Mouse (Mus musculus) cerebellum, adult 11-12 months (tissue): Measurements from ENCODE around the gene Ccdc8.
"Not testable (repeated sequence)": the region's sequence is repeated elsewhere in the genome, so short reads cannot be mapped to it uniquely, and the experiment has no call there.

Experiments used
- DNase-seq: peaks from one replicate; pipeline ENCODE4 v3.0.0; 2022

Ccdc8 gene

DNA sequence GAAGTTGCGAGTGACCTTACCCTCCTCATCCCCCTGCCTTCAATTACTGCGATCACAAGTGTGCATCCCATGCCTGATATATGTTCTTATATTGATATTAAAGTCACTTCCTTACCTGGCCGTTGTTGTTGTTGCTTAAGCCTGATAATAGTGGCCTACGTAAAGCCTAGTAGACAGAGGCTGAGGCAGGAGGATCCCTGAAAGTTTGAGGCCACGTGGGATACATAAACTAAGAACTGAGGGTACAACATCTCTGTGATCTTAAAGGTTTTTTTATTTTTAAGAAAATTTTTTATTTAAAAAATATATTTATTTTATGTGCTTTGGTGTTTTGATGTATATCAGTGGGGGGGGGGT, at the start of gene Ccdc8:
Gene Ccdc8 (plus strand): TSS at position 258 of the 357 bp plus-strand sequence.
- DNase-seq: no peak

DNA sequence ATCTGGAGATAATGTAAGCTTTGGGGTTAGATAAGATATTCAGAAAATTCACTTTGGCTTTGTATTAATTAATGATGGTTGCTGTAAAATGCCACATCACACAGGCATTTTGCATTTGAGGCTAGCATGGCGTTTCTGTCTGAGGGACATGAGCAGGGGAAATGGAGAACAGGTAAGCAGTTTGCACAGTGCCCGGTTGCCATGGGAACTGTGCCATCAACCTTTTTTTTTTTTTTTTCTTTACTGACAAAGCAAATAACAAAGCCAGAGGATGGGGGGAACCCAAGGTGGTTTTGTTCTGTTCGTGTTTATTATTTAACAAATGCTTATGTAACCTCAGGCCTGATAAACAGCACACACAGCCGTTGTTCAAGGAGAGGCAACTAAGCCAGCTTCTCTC, 49.6 kb upstream of the Ccdc8 start:
- no peak for DNase-seq

DNA sequence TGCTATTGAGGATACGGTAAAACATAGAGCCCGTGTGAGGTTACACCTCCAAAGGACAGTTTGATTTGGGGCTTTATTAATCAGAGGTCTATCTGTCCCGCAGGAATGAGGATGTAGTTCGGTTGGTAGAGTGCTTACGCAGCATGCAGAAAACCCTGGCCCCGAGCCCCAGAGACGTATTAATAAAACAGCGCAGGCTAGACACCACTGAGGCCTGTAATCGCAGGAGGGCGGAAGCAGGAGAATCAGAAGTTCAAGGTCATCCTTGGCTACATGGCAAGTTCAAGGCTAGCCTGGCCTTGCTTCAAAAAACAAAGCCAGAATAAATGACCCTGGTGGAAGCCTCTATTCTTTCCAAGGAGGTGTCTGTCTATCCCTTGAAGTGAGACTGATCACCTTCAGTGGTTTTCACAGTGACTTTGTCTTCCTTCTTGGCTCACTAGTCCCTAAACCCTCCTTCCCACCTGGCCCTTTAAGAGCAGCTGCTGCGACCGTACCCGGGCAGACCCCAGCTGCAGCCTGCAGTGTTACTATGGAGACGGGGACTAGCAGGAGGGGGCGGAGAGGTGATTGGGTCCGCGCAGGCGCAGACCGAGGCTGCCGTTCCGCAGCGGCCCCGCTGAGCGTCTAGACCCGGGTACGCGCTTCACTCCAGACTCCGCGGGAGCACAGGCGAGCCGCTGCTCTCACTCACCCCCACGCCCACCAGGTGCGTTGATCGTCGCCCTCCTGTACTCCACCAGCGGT, 48.3 kb upstream of the Ccdc8 start, which contains the start of gene Pnmal2:
Gene Pnmal2 (plus strand): TSS at position 622 of the 747 bp plus-strand sequence.
- DNase-seq: peak; percentile 95

DNA sequence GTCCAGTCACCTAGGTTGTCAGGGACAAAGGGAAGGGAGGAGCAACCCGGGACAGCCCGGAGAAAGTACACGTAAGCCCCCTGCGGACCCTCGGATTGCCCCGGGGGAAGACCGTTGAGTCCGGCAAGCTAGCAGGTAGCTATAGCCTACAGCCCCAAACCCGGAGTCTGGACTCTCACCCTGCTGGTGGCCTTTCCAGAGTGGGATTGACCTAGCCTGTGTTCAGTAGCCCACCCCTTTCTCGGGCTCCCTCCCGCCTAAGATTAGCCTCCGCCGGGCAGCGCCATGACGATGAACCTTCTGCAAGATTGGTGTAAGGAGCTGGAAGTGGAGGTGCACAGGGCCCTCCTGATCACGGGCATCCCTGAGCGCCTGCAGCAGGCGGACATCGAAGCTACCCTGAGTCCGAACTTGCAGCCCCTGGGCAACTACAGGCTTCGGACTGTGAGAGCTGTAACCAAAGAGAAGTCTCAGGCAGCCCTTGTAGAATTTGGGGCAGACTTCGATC, 47.6 kb upstream of the Ccdc8 start:
- DNase-seq: no peak

- DNase-seq: peak; percentile 77
These were observed 47.1 kb upstream of the Ccdc8 start for GRCm38 (mm10) chr7:16945419-16945818.

GRCm38 (mm10) chr7:16946441-16947348, 45.8 kb upstream of the Ccdc8 start:
- peak; percentile 80 for DNase-seq

GRCm38 (mm10) chr7:16947349-16947895, 45.1 kb upstream of the Ccdc8 start:
- peak; percentile 76 for DNase-seq

- DNase-seq: peak; percentile 72
These were observed 44.5 kb upstream of the Ccdc8 start for GRCm38 (mm10) chr7:16947959-16948361.

DNA sequence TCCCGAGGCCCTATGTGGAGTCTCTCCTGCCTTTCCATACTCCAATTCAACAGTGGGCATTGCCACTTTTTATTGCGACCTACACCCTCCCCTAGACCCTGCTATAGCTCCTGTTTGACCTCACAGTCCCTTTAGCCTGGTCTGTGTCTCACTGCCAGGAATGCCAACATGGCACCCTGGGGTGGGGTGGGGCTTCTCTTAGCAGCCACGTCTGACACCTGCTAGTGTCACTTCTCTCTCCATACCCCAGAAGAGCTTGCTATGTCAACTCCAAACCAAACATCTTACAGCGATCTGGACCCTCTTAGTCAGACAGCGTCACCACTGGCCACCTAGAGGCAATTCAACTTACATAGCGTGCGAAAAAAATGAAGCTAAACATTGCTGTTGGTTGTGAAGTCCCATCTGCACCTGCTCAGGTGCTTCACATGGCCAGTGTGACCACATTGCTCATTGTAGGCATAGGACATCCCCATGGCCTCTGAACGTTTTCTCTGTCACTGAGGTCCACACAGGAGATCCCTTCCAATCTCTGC, 43.5 kb upstream of the Ccdc8 start:
- DNase-seq: peak; percentile 71

- DNase-seq: peak; percentile 85
These were observed 42.3 kb upstream of the Ccdc8 start for GRCm38 (mm10) chr7:16949908-16950841.

- peak; percentile 85 for DNase-seq
These were observed 41.5 kb upstream of the Ccdc8 start for GRCm38 (mm10) chr7:16950861-16951635.

DNA sequence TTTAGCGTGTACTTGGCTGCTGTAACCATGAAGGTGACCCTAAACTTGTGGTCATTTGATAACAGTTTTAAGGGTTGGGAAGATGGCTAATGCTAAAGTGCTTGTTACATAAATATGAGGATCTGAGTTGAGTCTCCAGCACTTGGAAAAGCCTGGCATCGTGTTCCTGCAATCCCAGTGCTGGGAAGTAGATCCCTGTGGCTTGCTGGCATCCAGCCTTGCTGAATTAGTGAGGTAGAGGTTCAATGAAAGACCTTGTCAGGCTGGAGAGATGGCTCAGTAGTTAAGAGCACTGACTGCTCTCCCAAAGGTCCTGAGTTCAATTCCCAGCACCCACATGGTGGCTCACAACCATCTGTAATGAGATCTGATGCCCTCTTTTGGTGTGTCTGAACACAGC, 38.7 kb upstream of the Ccdc8 start:
- not testable (repeated sequence) for DNase-seq

DNA sequence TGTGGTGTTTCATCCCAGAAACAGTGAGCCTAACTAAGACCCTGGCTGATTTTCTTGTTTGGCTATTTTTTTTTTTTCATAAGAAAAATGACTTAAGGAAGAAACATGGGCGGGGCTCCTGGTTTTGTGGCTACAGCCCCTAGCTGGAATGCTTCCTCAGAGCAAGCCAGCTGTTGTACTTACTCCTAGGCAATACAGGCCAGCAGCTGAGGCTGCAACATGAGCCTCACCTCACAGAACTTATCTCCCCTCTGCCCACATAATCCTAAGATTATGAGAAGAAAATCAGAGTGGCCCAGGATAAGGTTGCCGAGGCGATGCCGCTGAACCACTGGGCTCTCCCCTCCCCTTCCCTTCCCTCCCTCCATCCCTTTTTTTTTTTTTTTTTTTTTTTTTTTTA, 36.8 kb upstream of the Ccdc8 start:
- no peak for DNase-seq

GRCm38 (mm10) chr7:16956410-16957265, 35.9 kb upstream of the Ccdc8 start:
- DNase-seq: no peak

- DNase-seq: peak; percentile 90
These were observed 32.8 kb upstream of the Ccdc8 start, which contains the start of gene Pnmal1 for GRCm38 (mm10) chr7:16959539-16960187. Gene Pnmal1, plus strand, starts transcription at chr7:16959679.

DNA sequence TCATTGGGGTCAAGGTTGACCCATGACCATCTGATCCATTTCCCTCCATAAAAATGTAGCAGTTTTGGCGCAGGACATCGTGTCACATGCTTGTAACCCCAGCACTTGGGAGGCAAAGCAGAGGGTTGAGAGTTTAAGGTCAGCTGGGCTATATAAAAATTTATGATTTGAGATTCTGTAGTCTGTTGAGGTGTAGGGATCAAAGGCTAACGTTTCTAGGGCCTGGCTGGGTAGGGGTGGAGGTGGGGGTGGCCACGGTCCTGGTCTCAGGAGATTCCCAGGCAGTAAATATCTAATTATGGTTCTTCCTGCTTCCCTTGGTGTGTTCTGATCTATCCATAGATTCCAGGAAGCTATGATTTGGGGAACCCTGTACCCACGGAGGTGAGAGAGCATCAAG, 30.8 kb upstream of the Ccdc8 start:
- DNase-seq: no peak

- no peak for DNase-seq
These were observed 24.1 kb upstream of the Ccdc8 start for GRCm38 (mm10) chr7:16968414-16968813.

DNA sequence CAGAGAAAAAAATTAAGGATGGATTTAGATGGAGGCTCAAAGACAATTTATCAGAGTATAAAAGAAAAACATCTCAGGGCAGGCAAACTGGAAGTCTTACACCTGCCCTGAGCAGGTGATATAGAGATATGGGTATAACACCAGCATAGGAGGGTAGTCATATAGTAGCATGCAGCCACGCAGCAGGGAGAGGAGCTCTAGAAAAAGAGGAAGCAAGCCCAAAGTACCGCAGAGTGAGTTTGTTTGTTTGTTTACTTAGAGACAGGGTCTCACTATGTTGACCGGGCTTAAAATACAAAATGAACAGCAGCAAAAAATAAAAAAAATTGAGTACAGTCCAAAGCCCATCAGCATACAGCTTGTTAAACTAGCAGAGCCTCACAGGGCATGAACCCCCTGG, 21.3 kb upstream of the Ccdc8 start:
- DNase-seq: no peak

GRCm38 (mm10) chr7:16974018-16974417, 18.5 kb upstream of the Ccdc8 start:
- no peak for DNase-seq

GRCm38 (mm10) chr7:16976298-16976697, 16.2 kb upstream of the Ccdc8 start:
- DNase-seq: no peak
